Mouse (Mus musculus): ENCODE results near the gene Smok3b.
"Not testable (repeated sequence)": the region's sequence is repeated elsewhere in the genome, so short reads cannot be mapped to it uniquely, and the experiment has no call there.

The Smok3b gene

DNA sequence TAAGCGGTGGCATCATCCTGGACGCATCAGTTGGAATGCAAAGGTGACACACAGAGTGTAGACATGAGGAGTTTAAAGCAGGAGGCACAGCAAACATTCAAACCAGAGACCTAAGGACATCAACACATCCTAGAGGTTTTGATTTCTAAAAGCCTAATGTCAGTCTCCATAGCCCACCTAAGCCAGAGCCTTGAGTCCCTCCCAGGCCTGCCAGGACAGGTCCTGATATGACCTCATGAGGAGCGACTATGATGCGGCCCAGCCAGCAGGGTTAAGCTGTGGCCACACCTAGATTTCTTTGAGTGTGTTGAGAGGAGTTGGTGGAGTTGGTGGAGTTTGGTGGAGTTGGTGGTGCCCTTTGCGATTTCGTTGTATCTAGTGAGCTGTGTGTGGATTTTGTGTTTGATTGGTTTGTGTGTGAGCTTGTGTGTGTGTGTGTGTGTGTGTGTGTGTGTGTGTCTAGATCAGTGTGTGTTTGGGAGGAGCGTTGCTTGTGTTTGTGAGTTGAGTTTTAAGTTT lies at the start of gene Smok3b, which contains the start of gene Smok3a:
Gene Smok3b (plus strand): TSS at position 469 of the 519 bp plus-strand sequence.
Gene Smok3a (plus strand): TSS at position 301 of the 519 bp plus-strand sequence.
- H3K36me3 ChIP-seq (ENCODE audit: insufficient read depth, low read length); H3K27me3 ChIP-seq (ENCODE audit: insufficient read depth, low read length); H3K4me3 ChIP-seq (replicated peaks; ENCODE audit: low read length); H3K9me3 ChIP-seq (ENCODE audit: low read length); H3K4me1 ChIP-seq (replicated peaks; ENCODE audit: low read depth, low read length): not testable (repeated sequence)

DNA sequence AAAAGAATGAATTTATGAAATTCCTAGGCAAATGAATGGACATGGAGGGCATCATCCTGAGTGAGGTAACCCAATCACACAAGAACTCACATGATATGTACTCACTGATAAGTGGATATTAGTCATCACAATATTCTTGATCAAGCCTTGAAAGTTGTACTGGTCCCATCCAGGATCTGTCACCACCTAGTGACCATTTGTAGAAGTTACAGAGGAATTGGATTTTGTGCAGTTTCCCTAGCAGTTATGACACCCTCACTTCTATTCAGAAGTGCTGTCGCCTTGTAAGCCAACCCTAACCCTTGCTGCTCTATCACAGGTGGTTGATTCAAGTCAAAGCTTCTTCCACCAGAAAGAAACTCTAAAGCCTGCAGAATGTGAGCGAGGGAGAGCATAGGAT lies 48.1 kb upstream of the Smok3b start:
- Histone ChIP-seq H3K4me1 (replicated peaks; ENCODE audit: low read depth, low read length) (no peaks in the 10 kb centered on the region), H3K36me3 (ENCODE audit: insufficient read depth, low read length) (no peaks in the 10 kb centered on the region), H3K27me3 (ENCODE audit: insufficient read depth, low read length) (0 out of 2 replicates have a peak, but pooled peaks cover 2% of the 10 kb centered on the region), H3K4me3 (replicated peaks; ENCODE audit: low read length) (no peak overlapping the region), H3K9me3 (ENCODE audit: low read length) (no peaks in the 10 kb centered on the region)
- TF ChIP-seq CTCF (conservative IDR thresholded peaks at IDR 0.05; ENCODE audit: low read length) (peak; percentile 48), POU5F1 (IDR thresholded peaks at IDR 0.05; ENCODE audit: borderline replicate concordance, low read length) (no peak), NANOG (IDR thresholded peaks at IDR 0.05; ENCODE audit: borderline replicate concordance, low read length) (no peak)

DNA sequence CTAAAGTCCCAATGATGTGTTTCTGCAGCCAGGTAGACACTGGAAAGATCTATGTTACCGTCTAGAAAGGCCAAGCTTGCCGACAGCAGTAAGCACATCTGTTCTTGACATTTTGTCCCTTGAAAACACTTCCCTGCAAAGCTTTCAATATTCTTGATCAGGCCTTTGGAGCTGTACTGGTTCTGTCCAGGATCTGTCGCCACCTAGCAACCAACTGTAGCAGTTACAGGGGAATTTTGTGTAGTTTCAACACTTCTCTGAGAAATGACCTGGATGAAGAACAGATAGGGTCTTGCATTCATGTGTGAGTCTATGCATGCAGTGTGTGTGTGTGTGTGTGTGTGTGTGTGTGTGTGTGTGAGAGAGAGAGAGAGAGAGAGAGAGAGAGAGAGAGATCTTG lies 47.5 kb upstream of the Smok3b start:
- H3K27me3 ChIP-seq (ENCODE audit: insufficient read depth, low read length): 0 out of 2 replicates have a peak, but pooled peaks cover 2% of the 10 kb centered on the region
- H3K9me3 ChIP-seq (ENCODE audit: low read length): no peaks in the 10 kb centered on the region
- no peaks in the 10 kb centered on the region for H3K4me1 ChIP-seq (replicated peaks; ENCODE audit: low read depth, low read length)
- H3K4me3 ChIP-seq (replicated peaks; ENCODE audit: low read length): no peak overlapping the region
- TF ChIP-seq NANOG (IDR thresholded peaks at IDR 0.05; ENCODE audit: borderline replicate concordance, low read length): no peak
- TF ChIP-seq POU5F1 (IDR thresholded peaks at IDR 0.05; ENCODE audit: borderline replicate concordance, low read length): no peak
- TF ChIP-seq CTCF (conservative IDR thresholded peaks at IDR 0.05; ENCODE audit: low read length): peak; percentile 55
- no peaks in the 10 kb centered on the region for H3K36me3 ChIP-seq (ENCODE audit: insufficient read depth, low read length)

DNA sequence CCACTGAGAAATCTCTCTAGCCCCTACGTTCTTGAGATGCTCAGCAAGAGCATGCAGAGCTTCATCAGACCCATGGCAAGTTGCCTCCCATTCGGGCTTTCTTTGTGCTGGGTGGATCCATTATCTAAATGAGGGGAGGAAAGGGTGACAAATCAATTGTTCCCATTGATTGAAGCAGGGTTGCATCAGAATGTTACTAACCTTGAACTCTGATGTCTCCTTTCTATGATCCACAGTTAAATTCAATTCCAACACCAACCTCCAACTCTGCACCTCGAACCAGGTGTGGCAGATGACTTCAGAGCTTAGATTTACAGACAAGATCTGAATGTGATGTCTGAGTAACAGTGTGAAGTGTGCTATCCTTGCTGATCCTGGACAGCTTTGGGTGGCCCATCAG lies 46.5 kb upstream of the Smok3b start:
- no peaks in the 10 kb centered on the region for H3K9me3 ChIP-seq (ENCODE audit: low read length)
- H3K4me1 ChIP-seq (replicated peaks; ENCODE audit: low read depth, low read length): no peaks in the 10 kb centered on the region
- H3K36me3 ChIP-seq (ENCODE audit: insufficient read depth, low read length): no peaks in the 10 kb centered on the region
- H3K27me3 ChIP-seq (ENCODE audit: insufficient read depth, low read length): 0 out of 2 replicates have a peak, but pooled peaks cover 2% of the 10 kb centered on the region
- no peak overlapping the region for H3K4me3 ChIP-seq (replicated peaks; ENCODE audit: low read length)
- TF ChIP-seq NANOG (IDR thresholded peaks at IDR 0.05; ENCODE audit: borderline replicate concordance, low read length) (no peak), POU5F1 (IDR thresholded peaks at IDR 0.05; ENCODE audit: borderline replicate concordance, low read length) (no peak), CTCF (conservative IDR thresholded peaks at IDR 0.05; ENCODE audit: low read length) (no peak)

DNA sequence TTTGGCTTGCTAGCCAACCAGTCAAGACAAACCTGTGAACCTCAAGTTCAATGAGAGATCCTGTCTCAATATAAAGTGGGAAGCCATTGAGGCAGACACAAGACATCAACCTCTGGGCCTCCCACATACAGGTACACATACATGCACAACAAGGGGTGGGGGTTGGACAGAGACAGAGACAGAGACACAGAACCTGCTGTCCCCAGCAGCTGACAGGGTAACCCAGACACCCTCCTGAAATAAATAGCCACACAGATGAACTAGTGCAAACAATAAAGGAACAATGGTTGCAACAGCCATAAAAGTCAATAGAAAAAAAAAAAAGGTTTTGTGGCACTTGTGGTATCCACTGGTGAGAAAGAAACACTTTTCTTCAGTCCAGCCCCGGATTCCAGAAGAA lies 45.8 kb upstream of the Smok3b start:
- Histone ChIP-seq H3K27me3 (ENCODE audit: insufficient read depth, low read length) (0 out of 2 replicates have a peak, but pooled peaks cover 2% of the 10 kb centered on the region), H3K9me3 (ENCODE audit: low read length) (no peaks in the 10 kb centered on the region), H3K36me3 (ENCODE audit: insufficient read depth, low read length) (no peaks in the 10 kb centered on the region), H3K4me1 (replicated peaks; ENCODE audit: low read depth, low read length) (no peaks in the 10 kb centered on the region), H3K4me3 (replicated peaks; ENCODE audit: low read length) (no peak overlapping the region)
- no peak for TF ChIP-seq CTCF (conservative IDR thresholded peaks at IDR 0.05; ENCODE audit: low read length)
- no peak for TF ChIP-seq NANOG (IDR thresholded peaks at IDR 0.05; ENCODE audit: borderline replicate concordance, low read length)
- TF ChIP-seq POU5F1 (IDR thresholded peaks at IDR 0.05; ENCODE audit: borderline replicate concordance, low read length): no peak

DNA sequence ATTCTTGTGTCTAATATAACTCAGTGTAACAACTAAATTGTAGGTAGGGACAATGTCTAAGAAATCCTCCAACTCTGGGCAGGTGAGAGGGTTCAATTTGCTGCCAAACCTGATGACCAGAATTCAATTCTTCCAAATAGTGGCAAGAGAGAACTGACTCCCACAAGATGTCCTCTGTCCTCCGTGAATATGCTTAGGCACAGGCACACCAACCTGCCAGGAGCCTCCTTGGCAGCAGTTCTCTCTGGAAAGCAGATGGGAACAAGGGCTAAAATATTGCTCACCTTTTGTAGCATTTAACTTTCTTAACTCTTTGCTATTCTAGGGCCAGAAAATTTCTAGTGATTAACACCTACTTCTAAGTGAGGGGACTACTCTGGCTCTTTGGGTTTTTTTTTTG lies 43.9 kb upstream of the Smok3b start:
- H3K9me3 ChIP-seq (ENCODE audit: low read length): no peaks in the 10 kb centered on the region
- no peaks in the 10 kb centered on the region for H3K4me1 ChIP-seq (replicated peaks; ENCODE audit: low read depth, low read length)
- H3K36me3 ChIP-seq (ENCODE audit: insufficient read depth, low read length): no peaks in the 10 kb centered on the region
- H3K27me3 ChIP-seq (ENCODE audit: insufficient read depth, low read length): 0 out of 2 replicates have a peak, but pooled peaks cover 7% of the 10 kb centered on the region
- TF ChIP-seq NANOG (IDR thresholded peaks at IDR 0.05; ENCODE audit: borderline replicate concordance, low read length) (no peak), CTCF (conservative IDR thresholded peaks at IDR 0.05; ENCODE audit: low read length) (no peak), POU5F1 (IDR thresholded peaks at IDR 0.05; ENCODE audit: borderline replicate concordance, low read length) (no peak)
- H3K4me3 ChIP-seq (replicated peaks; ENCODE audit: low read length): no peak overlapping the region

DNA sequence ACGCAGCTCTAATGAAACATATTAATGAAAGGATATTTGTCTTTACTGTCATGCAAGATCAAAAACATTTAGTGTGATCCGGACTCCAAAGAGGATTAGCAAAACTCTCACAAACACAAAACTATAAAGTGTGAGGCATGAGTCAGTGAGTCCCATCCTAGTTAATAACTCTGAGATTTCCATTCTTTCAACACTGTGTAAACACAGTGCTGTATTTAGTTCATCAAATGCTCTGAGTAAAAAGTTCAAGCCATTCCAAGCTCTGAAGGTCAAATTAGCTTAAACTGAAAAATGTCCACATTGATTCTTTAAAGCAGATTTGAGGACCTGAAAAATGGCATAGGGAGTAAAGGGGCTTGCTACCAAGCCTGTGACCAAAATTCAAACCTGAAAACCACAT lies 42.1 kb upstream of the Smok3b start:
- H3K9me3 ChIP-seq (ENCODE audit: low read length): no peaks in the 10 kb centered on the region

DNA sequence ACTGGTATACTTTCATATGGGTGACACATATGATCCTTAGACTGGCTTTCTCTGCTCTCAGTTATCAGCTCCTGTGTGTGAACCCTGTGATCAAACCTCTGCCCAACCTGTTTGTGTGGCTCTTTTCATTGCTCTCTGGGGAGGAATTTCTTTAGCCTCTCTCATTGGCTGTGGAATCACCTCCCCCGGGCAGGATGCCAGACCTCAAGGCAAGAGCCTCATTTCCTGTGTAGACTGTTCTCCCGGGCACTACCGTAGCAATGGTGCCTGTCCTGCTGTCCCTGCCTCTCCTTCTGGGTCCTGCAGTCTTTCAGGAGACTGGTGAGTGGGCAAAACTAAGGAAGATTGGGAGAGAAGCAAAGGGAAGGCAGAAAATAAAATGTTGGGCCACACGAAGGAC lies 39.9 kb upstream of the Smok3b start, which contains the start of gene Azgp1:
Gene Azgp1 (plus strand): TSS at position 221 of the 400 bp plus-strand sequence.
- peaks cover 7% of the 10 kb centered on the region; the same call in 1 of the 2 replicates for H3K27me3 ChIP-seq (ENCODE audit: insufficient read depth, low read length)
- TF ChIP-seq POU5F1 (IDR thresholded peaks at IDR 0.05; ENCODE audit: borderline replicate concordance, low read length) (no peak), CTCF (conservative IDR thresholded peaks at IDR 0.05; ENCODE audit: low read length) (no peak), NANOG (IDR thresholded peaks at IDR 0.05; ENCODE audit: borderline replicate concordance, low read length) (no peak)
- no peaks in the 10 kb centered on the region for H3K36me3 ChIP-seq (ENCODE audit: insufficient read depth, low read length)
- no peak within 1 kb of the TSS for H3K4me3 ChIP-seq (replicated peaks; ENCODE audit: low read length)
- H3K9me3 ChIP-seq (ENCODE audit: low read length): no peaks in the 10 kb centered on the region
- no peaks in the 10 kb centered on the region for H3K4me1 ChIP-seq (replicated peaks; ENCODE audit: low read depth, low read length)

More for the DNA sequence above, 42.1 kb upstream of the Smok3b start:
- Histone ChIP-seq H3K27me3 (ENCODE audit: insufficient read depth, low read length) (0 out of 2 replicates have a peak, but pooled peaks cover 7% of the 10 kb centered on the region), H3K36me3 (ENCODE audit: insufficient read depth, low read length) (no peaks in the 10 kb centered on the region), H3K4me1 (replicated peaks; ENCODE audit: low read depth, low read length) (no peaks in the 10 kb centered on the region), H3K4me3 (replicated peaks; ENCODE audit: low read length) (no peak overlapping the region)
- TF ChIP-seq NANOG (IDR thresholded peaks at IDR 0.05; ENCODE audit: borderline replicate concordance, low read length): no peak
- no peak for TF ChIP-seq CTCF (conservative IDR thresholded peaks at IDR 0.05; ENCODE audit: low read length)
- TF ChIP-seq POU5F1 (IDR thresholded peaks at IDR 0.05; ENCODE audit: borderline replicate concordance, low read length): no peak

DNA sequence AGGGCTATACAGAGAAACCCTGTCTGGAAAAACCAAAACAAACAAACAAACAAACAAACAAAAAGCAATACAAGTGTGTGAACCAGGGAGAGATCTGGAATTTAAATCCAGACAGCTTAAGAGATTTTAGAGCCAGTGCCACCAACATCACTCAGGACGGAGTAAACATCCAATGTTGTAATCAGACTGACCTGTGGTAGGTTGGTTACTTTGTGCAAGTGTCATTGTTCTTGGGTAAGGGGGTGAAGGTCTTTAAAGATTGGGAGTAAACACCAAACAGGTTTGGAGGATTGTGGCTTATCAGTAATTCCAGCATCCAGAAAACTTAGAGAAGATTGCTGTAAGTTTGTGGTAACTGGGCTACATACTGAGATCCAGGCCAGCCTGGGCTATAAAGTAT lies 34.9 kb upstream of the Smok3b start:
- Histone ChIP-seq H3K4me1 (replicated peaks; ENCODE audit: low read depth, low read length) (peaks cover 8% of the 10 kb centered on the region; the same call in 1 of the 2 replicates), H3K4me3 (replicated peaks; ENCODE audit: low read length) (no peak overlapping the region), H3K27me3 (ENCODE audit: insufficient read depth, low read length) (peaks cover 7% of the 10 kb centered on the region; the same call in 1 of the 2 replicates), H3K36me3 (ENCODE audit: insufficient read depth, low read length) (no peaks in the 10 kb centered on the region), H3K9me3 (ENCODE audit: low read length) (peaks cover 3% of the 10 kb centered on the region)
- TF ChIP-seq POU5F1 (IDR thresholded peaks at IDR 0.05; ENCODE audit: borderline replicate concordance, low read length) (no peak), NANOG (IDR thresholded peaks at IDR 0.05; ENCODE audit: borderline replicate concordance, low read length) (no peak), CTCF (conservative IDR thresholded peaks at IDR 0.05; ENCODE audit: low read length) (no peak)
